8 mouse cellular contexts compared by ENCODE assay signal in the genomic region with DNA sequence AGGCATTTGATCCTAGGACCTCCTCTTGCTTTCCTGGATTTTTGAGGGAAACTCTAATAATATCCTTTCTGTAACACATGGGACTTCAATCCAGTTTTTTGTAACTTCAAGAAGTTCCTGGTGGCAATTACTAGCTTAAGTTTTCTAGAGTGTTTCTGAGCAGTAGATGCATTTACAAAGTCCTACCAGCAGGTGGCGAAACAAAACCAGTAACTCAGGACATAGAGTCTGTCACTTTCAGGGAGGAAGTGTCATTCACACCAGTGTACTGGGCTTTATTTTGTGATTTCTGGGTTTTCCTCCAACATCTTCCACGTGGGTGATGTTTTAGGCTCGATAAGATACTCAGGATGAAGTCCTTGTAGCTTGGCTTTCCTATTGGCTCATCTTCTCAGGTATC.
A peak's percentile ranks its signal among the peaks of the same experiment; 100 is the strongest.
DNase-seq lines count a peak whose midpoint lies in the region; ATAC-seq and TF ChIP-seq lines count a peak whose summit lies in the region.
"Had no signal": no experiment of that assay in that cellular context is flagged by ENCODE, and none has a peak within 500 bp of the region (broad histone marks: within the 10 kb centered on the region; RNA-seq: fewer than 3 reads in every experiment).

No protein-coding gene starts in this region.

- peak; percentile 65 for DNase-seq in kidney, adult 9 months
- DNase-seq in CH12.LX (ENCODE audit: extremely low read depth): peak; percentile 65
- DNase-seq in R1 (ENCODE audit: low read depth, low spot score): peak; percentile 76
- DNase-seq in embryonic facial prominence, embryonic 14.5 days (ENCODE audit: low spot score): peak; percentile 19
- DNase-seq in left cerebral cortex, postnatal 4 days: peak; percentile 31
- peak; percentile 27 for DNase-seq in stomach, postnatal 0 days (ENCODE audit: low spot score)

- TF ChIP-seq CTCF in CH12.LX (conservative IDR thresholded peaks at IDR 0.05 in 1 of 2, IDR thresholded peaks at IDR 0.05 in 1 of 2; ENCODE audit: low read depth in 2 of 2, low read length in 2 of 2): peak; percentile 76 to 82
- peak; percentile 78 for TF ChIP-seq CTCF in stomach, postnatal 0 days (IDR thresholded peaks at IDR 0.05; ENCODE audit: low read depth)

- no peaks in the 10 kb centered on the region for H3K27me3 ChIP-seq in kidney, embryonic 14.5 days (ENCODE audit: control insufficient read depth, insufficient read depth, low read length)
- peaks cover 6% of the 10 kb centered on the region for H3K27me3 ChIP-seq in CH12.LX (replicated peaks)
- H3K27me3 ChIP-seq in embryonic facial prominence, embryonic 14.5 days (replicated peaks; ENCODE audit: control insufficient read depth, insufficient read depth, low read length): no peaks in the 10 kb centered on the region
- no peaks in the 10 kb centered on the region for H3K27me3 ChIP-seq in stomach, postnatal 0 days (ENCODE audit: control insufficient read depth, insufficient read depth, low read length)
- H3K27me3 ChIP-seq: midbrain, embryonic 12.5 days had no signal

- intact Hi-C loops in left cerebral cortex, postnatal 4 days (cut with DNase I): no loop called here

- H3K27ac ChIP-seq in kidney, embryonic 14.5 days (ENCODE audit: low read depth, low read length): no peak overlapping the region
- H3K27ac ChIP-seq in CH12.LX (ENCODE audit: insufficient read depth, low read depth): no peak overlapping the region
- H3K27ac ChIP-seq in embryonic facial prominence, embryonic 14.5 days (replicated peaks; ENCODE audit: low read depth, low read length): no peak overlapping the region
- no peak overlapping the region for H3K27ac ChIP-seq in stomach, postnatal 0 days (replicated peaks)
- H3K27ac ChIP-seq: midbrain, embryonic 12.5 days had no signal

- H3K4me3 ChIP-seq in kidney, embryonic 14.5 days (ENCODE audit: low read length): no peak overlapping the region
- no peak overlapping the region for H3K4me3 ChIP-seq in CH12.LX (replicated peaks in 1 of 3; ENCODE audit: low read depth in 2 of 3, low read length in 2 of 3, poor library complexity in 1 of 3)
- H3K4me3 ChIP-seq in embryonic facial prominence, embryonic 14.5 days (ENCODE audit: low read depth, low read length): no peak overlapping the region
- H3K4me3 ChIP-seq in stomach, postnatal 0 days (ENCODE audit: low read depth, low read length): no peak overlapping the region
- H3K4me3 ChIP-seq: midbrain, embryonic 12.5 days had no signal

- ATAC-seq in kidney, embryonic 14.5 days (ENCODE audit: low FRiP score, low TSS enrichment): no peak
- ATAC-seq in embryonic facial prominence, embryonic 14.5 days (ENCODE audit: low read depth): no peak
- no peak for ATAC-seq in stomach, postnatal 0 days (ENCODE audit: low FRiP score, low TSS enrichment)

- H3K9me3 ChIP-seq in kidney, embryonic 14.5 days (ENCODE audit: control insufficient read depth, low read length): no peaks in the 10 kb centered on the region
- no peaks in the 10 kb centered on the region for H3K9me3 ChIP-seq in CH12.LX (replicated peaks; ENCODE audit: low read length)
- no peaks in the 10 kb centered on the region for H3K9me3 ChIP-seq in embryonic facial prominence, embryonic 14.5 days (ENCODE audit: control insufficient read depth, low read length)
- H3K9me3 ChIP-seq in stomach, postnatal 0 days (ENCODE audit: control insufficient read depth, low read length): no peaks in the 10 kb centered on the region
- H3K9me3 ChIP-seq: midbrain, embryonic 12.5 days had no signal

- no peaks in the 10 kb centered on the region for H3K36me3 ChIP-seq in kidney, embryonic 14.5 days (ENCODE audit: control insufficient read depth, insufficient read depth, low read length)
- no peaks in the 10 kb centered on the region for H3K36me3 ChIP-seq in CH12.LX (replicated peaks in 1 of 2; ENCODE audit: control insufficient read depth in 1 of 2, insufficient read depth in 1 of 2, low read length in 1 of 2)
- no peaks in the 10 kb centered on the region for H3K36me3 ChIP-seq in embryonic facial prominence, embryonic 14.5 days (ENCODE audit: control insufficient read depth, insufficient read depth, low read length)
- no peaks in the 10 kb centered on the region for H3K36me3 ChIP-seq in stomach, postnatal 0 days (ENCODE audit: control insufficient read depth, insufficient read depth, low read length)
- H3K36me3 ChIP-seq: midbrain, embryonic 12.5 days had no signal

- no peaks in the 10 kb centered on the region for H3K79me2 ChIP-seq in CH12.LX (replicated peaks; ENCODE audit: control insufficient read depth, extremely low read depth, insufficient read depth, poor library complexity, severe bottlenecking)

- 7% methylated on average over 3 of the region's 3 CpGs for WGBS in kidney, embryonic 14.5 days
- 7% methylated on average over 3 of the region's 3 CpGs for WGBS in embryonic facial prominence, embryonic 14.5 days
- WGBS in stomach, postnatal 0 days: 11% methylated on average over 3 of the region's 3 CpGs

- no peak for TF ChIP-seq EP300 in CH12.LX (IDR thresholded peaks at IDR 0.05; ENCODE audit: low read length)
- no peak for TF ChIP-seq EP300 in stomach, postnatal 0 days (optimal IDR thresholded peaks at IDR 0.05)

- TF ChIP-seq RAD21 in CH12.LX (IDR thresholded peaks at IDR 0.05; ENCODE audit: low read depth, low read length): peak; percentile 74

- H3K9ac ChIP-seq in kidney, embryonic 14.5 days (ENCODE audit: low read depth, low read length): no peak overlapping the region
- H3K9ac ChIP-seq in CH12.LX (ENCODE audit: insufficient read depth, low read depth): no peak overlapping the region
- no peak overlapping the region for H3K9ac ChIP-seq in embryonic facial prominence, embryonic 14.5 days (ENCODE audit: low read depth, low read length)
- no peak overlapping the region for H3K9ac ChIP-seq in stomach, postnatal 0 days (ENCODE audit: low read length)
- H3K9ac ChIP-seq: midbrain, embryonic 12.5 days had no signal

- H3K4me2 ChIP-seq in kidney, embryonic 14.5 days (replicated peaks; ENCODE audit: low read depth, low read length): no peak overlapping the region
- no peak overlapping the region for H3K4me2 ChIP-seq in CH12.LX (ENCODE audit: insufficient read depth, low read depth, poor library complexity, severe bottlenecking)
- no peak overlapping the region for H3K4me2 ChIP-seq in embryonic facial prominence, embryonic 14.5 days (ENCODE audit: low read depth, low read length)
- no peak overlapping the region for H3K4me2 ChIP-seq in stomach, postnatal 0 days (replicated peaks; ENCODE audit: low read depth)
- H3K4me2 ChIP-seq: midbrain, embryonic 12.5 days had no signal

- in situ Hi-C loops in CH12.LX (cut with MboI; ENCODE audit: low pct_ligation_motif_present, low pct_unique_long_range_greater_than_20kb, low sequenced_read_pairs): no loop called here

- no peaks in the 10 kb centered on the region for H3K4me1 ChIP-seq in kidney, embryonic 14.5 days (ENCODE audit: control insufficient read depth, insufficient read depth, low read length)
- no peaks in the 10 kb centered on the region; a peak in 1 of 4 replicates for H3K4me1 ChIP-seq in CH12.LX (ENCODE audit: control insufficient read depth in 1 of 2, insufficient read depth in 2 of 2)
- H3K4me1 ChIP-seq in embryonic facial prominence, embryonic 14.5 days (ENCODE audit: control insufficient read depth, insufficient read depth, low read length): no peaks in the 10 kb centered on the region
- H3K4me1 ChIP-seq in stomach, postnatal 0 days (replicated peaks; ENCODE audit: control insufficient read depth, insufficient read depth): no peaks in the 10 kb centered on the region
- H3K4me1 ChIP-seq: midbrain, embryonic 12.5 days had no signal

- TF ChIP-seq POLR2A in CH12.LX (IDR thresholded peaks at IDR 0.05; ENCODE audit: low read depth, low read length): no peak

- dilution Hi-C loops in CH12.LX (cut with MboI; ENCODE audit: extremely low pct_ligation_motif_present, extremely low pct_unique_long_range_greater_than_20kb, low sequenced_read_pairs): no loop called here

TF ChIP-seq in CH12.LX, 34 proteins besides CTCF, POLR2A, EP300 and RAD21:
- TF ChIP-seq E2F4 (IDR thresholded peaks at IDR 0.05; ENCODE audit: insufficient replicate concordance, low read depth, low read length) (no peak), SMC3 (IDR thresholded peaks at IDR 0.05; ENCODE audit: low read depth, low read length) (peak; percentile 51)

Comparison
In these comparisons a context has a peak if more than half of its experiments do, and no peak if none do; other contexts are left out.
1. DNase-seq: peak in every context shown above with its lines; median percentile 76 in R1; 65 in kidney, adult 9 months; 65 in CH12.LX; 31 in left cerebral cortex, postnatal 4 days; 27 in stomach, postnatal 0 days; 19 in embryonic facial prominence, embryonic 14.5 days.